Mouse (Mus musculus) regulatory T cell (primary cell): ENCODE results near the gene Tead1.

Experiments used
- in situ Hi-C: fragments of 300-600 bp; cut with MboI, MseI; formaldehyde crosslinking; loops from one replicate; pipeline ENCODE4 v1.15.1; 2025; ENCODE audit warnings: high pct_unique_total_duplicates

The Tead1 gene

GRCm38 (mm10) chr7:112685993-112686392 lies 6.9 kb downstream of the Tead1 start:
- in situ Hi-C loops: no loop called here

GRCm38 (mm10) chr7:112686586-112686985 lies 7.5 kb downstream of the Tead1 start:
- in situ Hi-C loops: no loop called here

- in situ Hi-C loops: no loop called here
Observed at GRCm38 (mm10) chr7:112688425-112689001, 9.4 kb downstream of the Tead1 start.

DNA sequence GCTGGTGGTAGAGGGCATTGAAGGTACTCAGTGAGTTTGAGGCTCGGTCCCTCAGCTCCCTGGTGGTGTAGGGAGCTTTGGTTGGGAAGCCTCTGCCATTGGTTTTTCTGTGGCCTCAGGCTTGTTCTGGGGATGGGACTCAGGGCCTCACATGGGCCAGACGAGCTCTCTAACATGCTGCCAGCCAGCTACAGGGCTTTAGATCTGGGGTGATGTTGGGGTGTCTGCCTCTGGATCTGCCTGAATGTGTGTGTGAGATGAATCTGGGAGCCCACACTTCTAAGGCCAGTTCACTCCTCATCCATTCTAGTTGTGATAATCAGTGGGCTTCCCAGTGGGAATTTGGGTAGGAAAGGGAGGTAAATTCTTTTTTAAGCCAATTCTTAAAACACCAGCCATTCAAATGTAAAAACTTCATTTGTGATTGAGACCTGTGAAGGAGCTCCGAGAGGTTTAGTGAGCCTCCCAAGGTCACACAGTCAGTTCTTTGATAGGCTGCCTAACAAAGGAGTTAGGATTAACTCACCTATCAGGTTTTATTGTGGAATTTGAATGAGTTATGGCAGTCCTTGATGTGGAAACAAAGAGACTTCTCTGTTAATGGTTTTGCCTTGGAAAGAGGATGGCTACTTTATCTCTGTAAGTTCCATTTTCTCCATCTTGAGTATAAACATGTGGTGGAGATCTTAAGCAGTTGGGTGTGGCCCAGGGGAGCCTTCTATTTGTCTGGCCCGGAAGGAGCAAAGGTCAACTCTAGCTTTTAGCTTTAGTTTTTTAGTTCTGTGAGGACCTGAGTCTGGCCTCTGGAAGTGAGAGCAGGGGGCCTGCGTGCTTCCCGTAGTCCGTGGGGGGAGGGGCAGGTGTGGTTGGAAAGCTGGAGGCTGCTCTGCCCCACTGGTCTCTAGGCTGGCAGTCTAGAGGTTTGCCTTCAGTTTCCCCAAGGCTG lies 12.0 kb downstream of the Tead1 start:
- in situ Hi-C loops: no loop called here

DNA sequence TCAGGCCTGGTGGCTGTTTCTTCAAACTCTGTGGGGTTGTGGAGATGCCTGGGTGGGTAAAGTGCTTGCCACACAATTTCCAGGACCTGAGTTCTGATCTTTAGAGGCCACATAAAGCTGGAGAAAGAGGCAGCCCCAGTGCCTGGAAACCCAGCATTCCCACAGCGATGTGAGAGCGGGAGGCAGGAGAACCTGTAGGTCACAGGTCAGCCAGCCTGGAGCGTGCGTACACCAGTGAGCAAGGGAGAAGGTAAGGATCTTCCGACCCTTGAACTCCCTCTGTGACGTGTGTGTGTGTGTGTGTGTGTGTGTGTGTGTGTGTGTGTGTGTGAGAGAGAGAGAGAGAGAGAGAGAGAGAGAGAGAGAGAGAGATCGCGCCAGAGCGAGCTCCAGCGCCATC lies 14.4 kb downstream of the Tead1 start:
- in situ Hi-C loops: no loop called here

DNA sequence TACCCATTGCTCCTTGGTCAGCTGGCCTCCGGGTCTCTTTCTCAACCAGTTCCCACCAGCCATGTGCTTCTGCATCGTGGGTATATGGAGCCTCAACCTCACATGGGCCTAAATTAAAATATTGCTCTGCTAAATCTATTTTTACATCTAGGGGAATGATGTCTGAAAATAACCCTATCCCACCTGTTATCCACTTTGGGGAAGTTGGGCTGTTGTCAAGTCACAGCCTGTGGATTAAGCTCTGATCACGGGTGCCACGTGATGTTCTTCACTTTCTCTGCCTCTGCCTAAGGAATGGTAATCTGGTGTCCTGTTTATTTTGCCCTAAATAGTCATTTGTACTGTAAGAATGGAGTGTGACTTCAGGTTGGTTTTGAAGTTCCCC lies 17.7 kb downstream of the Tead1 start:
- in situ Hi-C loops: no loop called here

GRCm38 (mm10) chr7:112697162-112697841 lies 18.2 kb downstream of the Tead1 start:
- in situ Hi-C loops: no loop called here

GRCm38 (mm10) chr7:112700082-112700481 lies 21.0 kb downstream of the Tead1 start:
- in situ Hi-C loops: no loop called here

DNA sequence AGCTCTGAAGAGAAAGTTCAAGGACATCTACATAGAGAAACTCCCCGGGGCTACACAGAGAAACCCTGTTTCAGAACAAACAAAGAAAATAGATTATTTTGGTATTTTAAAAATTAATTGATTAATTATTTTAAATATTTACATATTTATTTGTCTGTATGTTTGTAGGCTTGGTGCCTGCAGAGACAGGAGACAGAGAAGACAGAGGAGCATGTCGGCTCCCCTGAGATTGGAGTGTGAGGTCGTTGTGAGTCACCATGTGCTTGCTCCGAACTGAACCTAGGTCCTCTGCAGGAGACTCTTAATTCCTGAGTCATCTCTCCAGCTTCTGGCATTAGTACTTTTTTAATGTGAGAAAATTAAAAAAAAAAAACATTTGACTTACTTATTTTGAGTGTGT lies 24.2 kb downstream of the Tead1 start:
- in situ Hi-C loops: no loop called here

DNA sequence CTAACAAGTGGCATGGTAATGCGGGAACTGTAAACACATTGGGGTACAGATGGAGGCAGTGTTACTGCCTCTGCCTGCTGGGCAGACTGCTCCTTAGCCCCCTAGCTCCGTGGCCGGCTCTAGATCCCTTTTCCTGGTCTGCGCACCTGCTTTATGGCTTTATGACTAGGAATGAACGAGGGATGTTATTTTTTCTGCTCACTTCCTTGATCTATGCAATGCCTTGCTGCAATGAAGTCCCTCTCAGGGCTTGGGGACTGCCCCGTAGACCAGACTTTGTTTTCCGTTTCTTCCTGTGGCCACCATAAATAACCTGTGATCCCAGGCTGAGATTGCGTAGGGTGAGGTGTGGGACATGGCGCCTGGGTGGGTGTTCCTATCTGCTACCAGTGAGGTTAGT lies 26.8 kb downstream of the Tead1 start:
- in situ Hi-C loops: no loop called here

GRCm38 (mm10) chr7:112706756-112707155 lies 27.6 kb downstream of the Tead1 start:
- in situ Hi-C loops: no loop called here

- in situ Hi-C loops: no loop called here
Observed at GRCm38 (mm10) chr7:112710409-112711107, 31.4 kb downstream of the Tead1 start.

GRCm38 (mm10) chr7:112711977-112712376 lies 32.9 kb downstream of the Tead1 start:
- in situ Hi-C loops: no loop called here

DNA sequence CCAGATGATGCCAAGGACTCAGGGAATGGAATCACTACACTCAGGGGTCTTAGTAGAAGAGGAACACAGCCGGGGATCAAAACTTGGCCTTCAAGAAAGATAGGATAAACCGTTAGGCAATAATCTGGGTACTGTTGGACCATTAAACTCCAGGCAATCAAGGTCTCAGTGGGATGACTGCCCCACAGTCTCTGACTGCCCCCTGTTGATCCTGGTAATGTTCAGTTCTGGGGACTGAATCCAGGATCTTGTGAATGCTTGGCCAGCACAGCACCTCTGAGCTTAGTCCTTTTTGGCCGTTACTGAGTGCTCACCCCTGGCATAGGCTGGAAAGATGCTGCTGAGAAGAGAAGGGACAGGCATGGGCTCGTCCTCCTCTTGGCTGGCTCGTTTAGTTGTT lies 34.4 kb downstream of the Tead1 start:
- in situ Hi-C loops: no loop called here

- in situ Hi-C loops: no loop called here
Observed at GRCm38 (mm10) chr7:112714783-112715182, 35.7 kb downstream of the Tead1 start.

DNA sequence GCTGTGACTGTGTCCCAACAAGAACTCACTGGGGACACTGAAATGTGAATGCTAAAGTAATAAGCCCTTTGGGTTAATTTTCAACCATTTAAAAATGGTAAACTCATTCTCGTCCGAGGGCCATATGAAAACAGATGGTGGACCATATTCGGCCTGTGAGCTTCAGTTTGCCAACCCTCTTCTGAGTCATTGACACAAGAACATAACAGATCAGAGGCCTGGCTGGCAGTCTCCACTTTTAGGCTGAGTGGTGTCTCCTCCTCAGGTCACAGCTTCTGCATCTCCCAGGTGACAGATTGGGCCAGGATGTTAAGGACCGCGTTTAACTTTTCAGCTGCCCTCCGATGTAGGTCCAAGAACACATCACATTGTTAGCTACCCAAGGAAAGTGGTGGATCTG lies 37.6 kb downstream of the Tead1 start:
- in situ Hi-C loops: no loop called here

- in situ Hi-C loops: no loop called here
Observed at GRCm38 (mm10) chr7:112717676-112718075, 38.6 kb downstream of the Tead1 start.

DNA sequence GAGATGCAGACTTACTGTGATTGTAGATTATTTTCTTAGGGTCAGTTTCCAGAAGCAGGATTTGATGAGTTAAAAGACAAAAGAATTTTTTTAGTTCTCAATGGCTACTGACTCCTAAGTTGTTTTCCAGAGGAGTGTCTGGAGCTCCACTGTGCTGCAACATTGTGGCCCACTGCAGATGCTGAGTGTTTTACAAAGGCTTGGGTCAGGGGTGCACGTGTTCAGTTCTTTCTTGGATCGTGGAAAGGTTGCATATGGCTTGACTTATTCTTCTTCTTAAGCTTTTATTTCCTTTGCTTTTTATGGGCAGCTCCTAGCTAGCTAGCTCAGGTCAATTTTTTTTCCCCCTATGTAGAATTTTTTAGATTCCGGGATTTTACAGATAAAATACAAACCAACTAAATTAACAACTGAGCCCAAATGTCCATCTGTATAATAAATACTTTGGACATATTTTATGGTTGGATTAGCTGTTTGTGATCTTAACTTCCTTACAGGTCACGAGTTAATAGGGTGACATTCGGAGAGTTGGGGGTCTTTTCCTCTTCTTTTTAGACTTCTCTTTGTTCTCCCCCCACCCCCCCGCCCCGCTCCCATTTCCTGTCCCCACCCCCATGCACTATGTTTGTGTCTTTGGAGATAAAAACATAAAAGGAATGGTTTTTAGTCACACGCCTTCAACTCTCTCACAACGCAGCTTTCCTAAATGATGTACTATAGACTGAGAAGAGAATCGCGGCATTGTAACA lies 40.5 kb downstream of the Tead1 start:
- in situ Hi-C loops: no loop called here

DNA sequence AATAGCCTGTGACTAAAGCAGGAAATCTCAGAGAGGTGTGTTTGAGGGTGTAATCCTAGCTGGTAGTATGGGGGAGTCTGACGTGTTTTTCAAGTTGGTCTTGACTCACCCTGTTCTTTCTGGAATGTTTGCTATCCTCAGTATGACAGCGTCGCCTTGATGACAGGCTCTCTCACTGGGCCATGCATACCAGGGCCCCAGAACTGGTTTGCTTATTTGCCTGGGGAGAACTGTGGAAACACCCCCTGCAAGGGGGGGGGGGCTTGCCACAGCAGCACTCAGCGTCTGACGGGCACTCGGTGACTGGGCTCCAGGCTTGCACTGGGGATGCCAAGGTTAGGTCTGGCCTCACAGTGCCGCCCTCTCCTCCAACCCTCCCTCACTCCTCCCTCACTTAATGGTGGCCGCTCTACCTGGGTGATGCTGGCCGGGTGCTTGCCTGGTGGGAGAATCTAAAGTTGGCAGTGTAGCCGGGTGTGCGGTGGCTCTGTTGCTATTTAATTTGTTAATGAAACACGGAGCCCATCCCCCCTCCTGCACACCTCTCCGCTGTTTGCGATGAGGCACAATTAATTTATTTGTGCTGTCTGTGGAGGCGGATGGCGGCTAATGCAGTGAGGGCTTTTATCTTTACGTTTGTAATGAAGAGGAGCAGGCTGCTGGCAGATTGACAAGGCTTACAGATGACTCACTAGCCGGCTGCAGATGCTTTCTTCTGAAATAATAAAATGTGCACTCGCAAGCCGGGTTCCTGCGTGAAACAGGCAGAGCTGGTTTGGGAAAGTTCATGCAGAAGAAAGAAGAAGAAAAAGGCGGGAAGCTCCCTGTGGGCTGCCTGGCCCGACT lies 41.2 kb downstream of the Tead1 start:
- in situ Hi-C loops: no loop called here

- in situ Hi-C loops: no loop called here
Observed at GRCm38 (mm10) chr7:112720989-112721337, 41.8 kb downstream of the Tead1 start.
